Mouse (Mus musculus) liver, adult 2 months (tissue): ENCODE measurements around the gene Rgcc.

Experiments
- CTCF ChIP-seq: fragments of 200-500 bp; IDR thresholded peaks from 2 replicates; pipeline ENCODE4 v1.5.1; 2011; ENCODE audit warnings: low read depth, low read length, control low read depth
- POLR2A ChIP-seq: fragments of 200-500 bp; IDR thresholded peaks from 2 replicates; pipeline ENCODE4 v1.6.1; 2011; ENCODE audit warnings: low read length, control low read depth; ENCODE audit not compliant: insufficient read depth; ENCODE audit errors: extremely low read depth

DNA sequence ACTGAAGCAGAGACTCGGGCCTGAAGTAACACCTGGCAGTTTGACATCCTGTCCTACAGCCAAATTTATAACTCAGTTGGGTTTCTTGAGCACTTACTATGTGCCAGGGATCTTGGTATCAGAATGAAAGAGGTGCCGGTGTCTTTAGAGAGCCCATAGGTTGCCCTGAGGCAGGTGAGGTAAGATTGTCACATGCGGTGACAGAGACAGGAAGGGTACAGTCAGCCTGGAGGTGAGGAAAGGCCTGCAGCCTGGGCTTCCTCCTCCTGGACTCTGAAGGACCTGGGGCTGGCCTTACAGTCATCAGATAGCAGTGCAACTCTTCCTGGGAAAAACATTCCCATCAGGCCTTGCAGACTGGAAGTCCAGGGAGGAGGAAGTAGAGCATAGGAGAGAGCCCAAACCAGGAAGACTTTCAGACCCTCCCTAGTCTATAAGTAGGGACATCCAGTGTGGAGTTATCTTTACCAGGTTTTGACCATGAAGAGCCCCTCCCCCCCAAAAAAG is 29.2 kb downstream of the Rgcc start:
- TF ChIP-seq CTCF, result no peak
- TF ChIP-seq POLR2A, result no peak
